Mouse (Mus musculus) CD8-positive naive resting alpha-beta T cell, adult 57 days (primary cell): ENCODE measurements around the gene Fam133b. TPM values are rescaled to one million over a fixed set of nuclear protein-coding genes. Genes with fewer than 3 reads are reported as not detected.

Experiments
- total RNA-seq: library from RNA; stranded (reverse); gene quantifications from one replicate; pipeline ENCODE4 v1.2.4, GENCODE M21; 2023

Fam133b gene
- total RNA-seq: 81.0 TPM

DNA sequence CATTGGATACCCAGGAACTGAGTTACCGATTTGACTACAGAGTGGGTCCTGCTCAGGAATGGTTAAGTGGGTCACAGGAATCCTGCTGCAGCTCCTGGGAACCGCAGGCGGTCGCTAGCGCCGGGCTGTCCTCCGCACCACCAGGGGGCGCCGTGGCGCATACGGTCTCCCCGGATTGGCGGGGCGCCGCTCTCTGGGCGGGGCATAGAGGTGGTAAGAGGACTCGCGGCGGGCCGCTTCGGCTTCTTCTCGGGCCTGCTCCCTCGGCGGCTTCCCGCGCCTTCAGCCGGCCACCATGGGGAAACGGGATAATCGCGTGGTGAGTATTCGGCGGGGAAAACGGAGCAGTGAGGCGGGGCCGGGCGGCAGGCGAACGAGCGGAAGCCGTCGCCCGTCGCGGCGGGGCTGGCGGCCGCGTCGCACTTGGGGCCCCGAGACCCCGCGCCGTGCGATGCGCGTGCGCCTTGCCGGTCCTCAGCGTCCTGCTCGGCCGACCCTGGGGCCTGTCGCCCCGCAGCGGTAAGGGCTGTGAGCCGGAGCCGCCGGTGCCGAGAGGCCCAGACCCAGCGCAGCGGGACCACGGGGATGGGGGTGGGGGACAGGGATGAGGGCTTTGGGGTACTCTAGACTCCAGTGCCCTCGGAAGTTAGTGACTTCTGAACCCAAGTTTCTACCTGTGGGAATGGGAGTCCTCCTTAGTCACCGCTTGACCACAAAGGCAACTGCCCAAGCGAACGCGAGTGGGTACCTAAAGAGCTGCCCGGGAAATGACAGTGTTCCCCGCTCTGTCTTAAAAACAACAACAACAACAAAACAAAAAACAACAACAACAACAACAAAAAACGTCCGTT is at the start of gene Fam133b:
TSS of gene Fam133b (plus strand) at position 205 of the 851 bp plus-strand sequence.

DNA sequence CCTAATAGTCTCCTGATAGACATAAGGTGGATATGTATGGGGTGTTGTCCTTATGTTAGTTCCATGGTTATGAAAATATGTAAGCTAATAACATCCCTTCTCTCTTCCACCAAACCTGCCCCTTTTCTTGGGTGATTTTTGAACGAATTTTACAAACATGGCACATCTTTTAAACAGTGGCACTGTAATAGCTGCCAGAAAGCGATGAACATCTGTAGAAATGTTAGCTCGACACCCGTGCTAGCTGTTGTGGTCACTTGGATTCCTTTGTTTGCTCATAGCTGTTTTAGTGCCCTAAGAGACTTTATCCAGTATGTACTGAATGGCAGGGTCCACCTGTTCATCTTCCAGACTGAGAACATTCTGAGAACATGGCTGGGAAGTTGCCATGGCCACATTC is 27.6 kb downstream of the Fam133b start, which contains the start of gene 1700109H08Rik:
TSS of gene 1700109H08Rik (plus strand) at position 301 of the 400 bp plus-strand sequence.

DNA sequence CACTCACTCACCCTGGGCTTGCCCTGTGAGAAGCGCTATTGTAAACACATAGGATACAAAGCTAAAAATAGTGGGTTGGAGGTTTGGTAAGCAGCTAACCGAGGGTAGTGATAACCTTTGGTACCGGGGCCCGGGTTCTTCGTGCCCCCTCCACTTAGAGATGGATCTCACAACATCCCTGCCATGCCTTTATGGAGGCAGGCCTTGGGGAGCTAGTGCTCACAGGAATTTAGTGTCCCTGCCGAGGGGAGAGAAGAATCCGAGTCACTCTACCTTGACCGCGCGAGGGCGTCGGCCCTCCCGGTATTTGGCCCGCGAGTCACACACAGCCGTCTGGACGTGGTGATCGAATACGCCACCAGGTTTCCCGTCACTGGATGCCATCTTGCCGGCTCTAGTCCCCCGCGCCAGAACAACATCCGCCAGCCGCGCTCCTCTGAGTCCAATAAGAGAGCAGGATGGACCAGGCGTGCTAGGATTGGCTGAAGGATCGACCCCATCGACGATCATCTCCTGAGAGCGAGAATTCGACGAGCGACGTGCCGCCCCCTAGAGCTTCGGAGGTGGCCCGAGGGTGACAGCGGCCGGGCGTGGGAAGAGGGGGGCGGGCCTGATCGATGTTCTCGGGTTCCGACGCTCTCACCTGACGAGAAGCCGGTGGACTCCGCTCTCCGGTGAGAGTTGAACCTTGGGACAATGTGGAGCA is 52.2 kb downstream of the Fam133b start, which contains the start of gene Pex1:
TSS of gene Pex1 (plus strand) at position 374 of the 706 bp plus-strand sequence.

DNA sequence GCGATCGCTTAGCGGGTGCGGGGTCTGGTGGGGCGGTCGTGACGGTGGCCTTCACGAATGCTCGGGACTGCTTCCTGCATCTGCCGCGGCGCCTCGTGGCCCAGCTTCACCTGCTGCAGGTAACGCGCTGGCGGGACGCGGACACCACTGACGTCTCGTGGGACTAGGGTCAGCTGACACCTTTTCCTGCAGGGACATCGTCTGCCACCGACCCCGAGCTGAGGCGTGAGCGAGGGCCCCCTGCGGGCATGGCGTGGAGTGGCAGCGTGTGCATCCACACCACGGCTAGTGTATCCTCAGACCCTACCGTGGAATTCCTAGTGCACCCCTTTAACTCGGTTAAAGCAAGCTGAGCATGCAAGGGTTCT is 52.8 kb downstream of the Fam133b start, which contains the start of gene Rbm48:
TSS of gene Rbm48 (minus strand) at position 187 of the 368 bp plus-strand sequence.

Other genes with a start within 250 kb of the Fam133b start
- gene Cdk6, start 202.3 kb upstream of the Fam133b start, total RNA-seq: 50.8 TPM
- 31.0 TPM for gene 1700109H08Rik, start 27.7 kb downstream of the Fam133b start, total RNA-seq
- gene Pex1, start 52.2 kb downstream of the Fam133b start, total RNA-seq: 21.6 TPM
- 60.3 TPM for gene Rbm48, start 52.8 kb downstream of the Fam133b start, total RNA-seq
- not detected for gene Tmbim7, start 107.3 kb downstream of the Fam133b start, total RNA-seq
- 36.0 TPM for gene Gatad1, start 113.4 kb downstream of the Fam133b start, total RNA-seq